Mouse (Mus musculus) midbrain, embryonic 10.5 days (tissue): ENCODE measurements at regions not wholly inside any gene's neighbourhood (a gene's known extent, or its start where the extent isn't known, plus 50 kb on each side); places are given as distances from the start of the nearest gene placed in this dataset.
"Not testable (repeated sequence)": the region's sequence is repeated elsewhere in the genome, so short reads cannot be mapped to it uniquely, and the experiment has no call there.

Source experiments
- DNase-seq: peaks from one replicate; pipeline ENCODE4 v3.0.0-alpha.2; 2017; ENCODE audit warnings: low spot score
- H3K27ac ChIP-seq: fragments of 300-500 bp; sonication (generic); replicated peaks from 2 replicates; pipeline ENCODE4 v1.5.1; 2016; ENCODE audit warnings: mild to moderate bottlenecking
- H3K27me3 ChIP-seq: fragments of 300-500 bp; sonication (generic); 2 replicates; pipeline ENCODE4 v1.6.1; 2016; ENCODE audit warnings: low read depth, mild to moderate bottlenecking; ENCODE audit not compliant: poor library complexity, severe bottlenecking
- H3K36me3 ChIP-seq: fragments of 300-500 bp; sonication (generic); 2 replicates; pipeline ENCODE4 v1.6.1; 2016; ENCODE audit warnings: mild to moderate bottlenecking, moderate library complexity
- H3K4me1 ChIP-seq: fragments of 300-500 bp; sonication (generic); 2 replicates; pipeline ENCODE4 v1.6.1; 2016
- H3K4me3 ChIP-seq: fragments of 300-500 bp; sonication (generic); 2 replicates; pipeline ENCODE4 v1.5.1; 2016; ENCODE audit warnings: mild to moderate bottlenecking, moderate library complexity
- H3K9me3 ChIP-seq: fragments of 300-500 bp; sonication (generic); replicated peaks from 2 replicates; pipeline ENCODE4 v1.6.1; 2016; ENCODE audit warnings: mild to moderate bottlenecking
- whole genome bisulfite sequencing: fragments of 180-500 bp; shearing (Covaris S2); methylation state at CpG from one replicate; pipeline ENCODE4 v1.1.7; 2016; 5-methylcytosine and 5-hydroxymethylcytosine counted together

GRCm38 (mm10) chr13:97396286-97396685, 155.4 kb downstream of the Enc1 start:
- H3K4me1 ChIP-seq = peaks cover 10% of the 10 kb centered on the region
- H3K4me3 ChIP-seq, H3K27ac ChIP-seq, H3K27me3 ChIP-seq, DNase-seq, H3K9me3 ChIP-seq, H3K36me3 ChIP-seq: not testable (repeated sequence)
- WGBS = 81% methylated on average over 2 of the region's 2 CpGs

- Histone ChIP-seq H3K36me3 (no peaks in the 10 kb centered on the region), H3K9me3 (no peaks in the 10 kb centered on the region), H3K4me1 (peaks cover 20% of the 10 kb centered on the region), H3K27me3 (no peaks in the 10 kb centered on the region; the same call in 1 of the 2 replicates), H3K4me3 (no peak overlapping the region), H3K27ac (no peak overlapping the region)
- 88% methylated on average over 7 of the region's 7 CpGs for WGBS
- DNase-seq = no peak
These were observed 154.0 kb downstream of the Enc1 start for GRCm38 (mm10) chr13:97394756-97395454.

- H3K36me3 ChIP-seq = no peaks in the 10 kb centered on the region
- H3K4me1 ChIP-seq = peaks cover 20% of the 10 kb centered on the region
- no peak overlapping the region for H3K27ac ChIP-seq
- H3K4me3 ChIP-seq = no peak overlapping the region
- 76% methylated on average over 4 of the region's 4 CpGs for WGBS
- H3K27me3 ChIP-seq = no peaks in the 10 kb centered on the region; the same call in 1 of the 2 replicates
- DNase-seq = no peak
- no peaks in the 10 kb centered on the region for H3K9me3 ChIP-seq
These were observed 153.2 kb downstream of the Enc1 start for GRCm38 (mm10) chr13:97394071-97394470.

GRCm38 (mm10) chr13:97393456-97393855, 152.6 kb downstream of the Enc1 start:
- H3K27me3 ChIP-seq = no peaks in the 10 kb centered on the region; the same call in 1 of the 2 replicates
- 90% methylated on average over 7 of the region's 7 CpGs for WGBS
- H3K27ac ChIP-seq = no peak overlapping the region
- H3K4me1 ChIP-seq = peaks cover 20% of the 10 kb centered on the region
- H3K36me3 ChIP-seq = no peaks in the 10 kb centered on the region
- no peak overlapping the region for H3K4me3 ChIP-seq
- no peaks in the 10 kb centered on the region for H3K9me3 ChIP-seq
- DNase-seq = no peak

- no peaks in the 10 kb centered on the region for H3K9me3 ChIP-seq
- peak overlapping the region; percentile 39; the same call in 1 of the 2 replicates for H3K27ac ChIP-seq
- H3K36me3 ChIP-seq = no peaks in the 10 kb centered on the region
- H3K4me1 ChIP-seq = peaks cover 14% of the 10 kb centered on the region
- WGBS = 36% methylated on average over 11 of the region's 11 CpGs
- DNase-seq = peak; percentile 44
- H3K27me3 ChIP-seq = no peaks in the 10 kb centered on the region
- H3K4me3 ChIP-seq = no peak overlapping the region
These were observed 149.6 kb downstream of the Enc1 start for GRCm38 (mm10) chr13:97390449-97390930.

GRCm38 (mm10) chr13:97388851-97389479, 148.1 kb downstream of the Enc1 start:
- WGBS = 84% methylated on average over 11 of the region's 11 CpGs
- H3K27me3 ChIP-seq = no peaks in the 10 kb centered on the region
- H3K4me1 ChIP-seq = peaks cover 12% of the 10 kb centered on the region
- DNase-seq = no peak
- 0 out of 2 replicates have a peak overlapping the region, but pooled peaks have one; percentile 7 for H3K27ac ChIP-seq
- H3K36me3 ChIP-seq = no peaks in the 10 kb centered on the region
- H3K4me3 ChIP-seq = no peak overlapping the region
- H3K9me3 ChIP-seq = no peaks in the 10 kb centered on the region

- 75% methylated on average over 3 of the region's 3 CpGs for WGBS
- Histone ChIP-seq H3K4me1 (peaks cover 17% of the 10 kb centered on the region), H3K4me3 (no peak overlapping the region), H3K27ac (no peak overlapping the region), H3K9me3 (no peaks in the 10 kb centered on the region), H3K36me3 (no peaks in the 10 kb centered on the region), H3K27me3 (0 out of 2 replicates have a peak, but pooled peaks cover 6% of the 10 kb centered on the region)
- no peak for DNase-seq
These were observed 145.6 kb downstream of the Enc1 start for GRCm38 (mm10) chr13:97386511-97386910.

- no peaks in the 10 kb centered on the region for H3K9me3 ChIP-seq
- no peaks in the 10 kb centered on the region for H3K36me3 ChIP-seq
- WGBS = 93% methylated on average over 8 of the region's 8 CpGs
- H3K27ac ChIP-seq = no peak overlapping the region
- H3K27me3 ChIP-seq = 0 out of 2 replicates have a peak, but pooled peaks cover 6% of the 10 kb centered on the region
- peaks cover 12% of the 10 kb centered on the region for H3K4me1 ChIP-seq
- H3K4me3 ChIP-seq = no peak overlapping the region
- no peak for DNase-seq
These were observed 144.6 kb downstream of the Enc1 start for GRCm38 (mm10) chr13:97385531-97385930.

GRCm38 (mm10) chr13:97384091-97384777, 143.3 kb downstream of the Enc1 start:
- DNase-seq = no peak
- no peaks in the 10 kb centered on the region for H3K9me3 ChIP-seq
- 0 out of 2 replicates have a peak, but pooled peaks cover 6% of the 10 kb centered on the region for H3K27me3 ChIP-seq
- H3K4me3 ChIP-seq = no peak overlapping the region
- no peak overlapping the region for H3K27ac ChIP-seq
- 93% methylated on average over 16 of the region's 16 CpGs for WGBS
- no peaks in the 10 kb centered on the region for H3K36me3 ChIP-seq
- 0 out of 2 replicates have a peak, but pooled peaks cover 8% of the 10 kb centered on the region for H3K4me1 ChIP-seq

- Histone ChIP-seq H3K4me3 (no peak overlapping the region), H3K4me1 (0 out of 2 replicates have a peak, but pooled peaks cover 8% of the 10 kb centered on the region), H3K36me3 (no peaks in the 10 kb centered on the region), H3K9me3 (no peaks in the 10 kb centered on the region), H3K27ac (0 out of 2 replicates have a peak overlapping the region, but pooled peaks have one; percentile 33), H3K27me3 (0 out of 2 replicates have a peak, but pooled peaks cover 6% of the 10 kb centered on the region)
- DNase-seq = no peak
- 72% methylated on average over 4 of the region's 4 CpGs for WGBS
These were observed 142.4 kb downstream of the Enc1 start for GRCm38 (mm10) chr13:97383351-97383750.

GRCm38 (mm10) chr13:97380366-97380765, 139.5 kb downstream of the Enc1 start:
- no peak overlapping the region for H3K27ac ChIP-seq

GRCm38 (mm10) chr13:97376232-97376523, 135.3 kb downstream of the Enc1 start:
- Histone ChIP-seq H3K4me3 (no peak overlapping the region), H3K27me3 (no peaks in the 10 kb centered on the region), H3K27ac (peak overlapping the region; percentile 82), H3K9me3 (no peaks in the 10 kb centered on the region), H3K4me1 (peaks cover 22% of the 10 kb centered on the region), H3K36me3 (no peaks in the 10 kb centered on the region)
- 84% methylated on average over 6 of the region's 6 CpGs for WGBS
- DNase-seq = no peak

More at GRCm38 (mm10) chr13:97380366-97380765, 139.5 kb downstream of the Enc1 start:
- no peaks in the 10 kb centered on the region for H3K36me3 ChIP-seq
- H3K27me3 ChIP-seq = 0 out of 2 replicates have a peak, but pooled peaks cover 6% of the 10 kb centered on the region
- peaks cover 24% of the 10 kb centered on the region for H3K4me1 ChIP-seq
- 92% methylated on average over 11 of the region's 11 CpGs for WGBS
- no peak for DNase-seq
- no peaks in the 10 kb centered on the region for H3K9me3 ChIP-seq
- no peak overlapping the region for H3K4me3 ChIP-seq
